Mouse (Mus musculus) cerebellum, postnatal 10 days (tissue): ENCODE data around the gene Zfp989.
A peak's percentile ranks its signal among the peaks of the same experiment; 100 is the strongest.
"Not testable (repeated sequence)": the region's sequence is repeated elsewhere in the genome, so short reads cannot be mapped to it uniquely, and the experiment has no call there.

Experiments
- DNase-seq, 2 experiments: peaks; one replicate each; pipeline ENCODE4 v3.0.0; 2021; ENCODE audit warnings: mixed read lengths in 2 of 2

The Zfp989 gene

GRCm38 (mm10) chr4:146971757-146972156, at the start of gene Zfp989:
Gene Zfp989, plus strand, starts transcription at chr4:146971976.
- not testable (repeated sequence) for DNase-seq

DNA sequence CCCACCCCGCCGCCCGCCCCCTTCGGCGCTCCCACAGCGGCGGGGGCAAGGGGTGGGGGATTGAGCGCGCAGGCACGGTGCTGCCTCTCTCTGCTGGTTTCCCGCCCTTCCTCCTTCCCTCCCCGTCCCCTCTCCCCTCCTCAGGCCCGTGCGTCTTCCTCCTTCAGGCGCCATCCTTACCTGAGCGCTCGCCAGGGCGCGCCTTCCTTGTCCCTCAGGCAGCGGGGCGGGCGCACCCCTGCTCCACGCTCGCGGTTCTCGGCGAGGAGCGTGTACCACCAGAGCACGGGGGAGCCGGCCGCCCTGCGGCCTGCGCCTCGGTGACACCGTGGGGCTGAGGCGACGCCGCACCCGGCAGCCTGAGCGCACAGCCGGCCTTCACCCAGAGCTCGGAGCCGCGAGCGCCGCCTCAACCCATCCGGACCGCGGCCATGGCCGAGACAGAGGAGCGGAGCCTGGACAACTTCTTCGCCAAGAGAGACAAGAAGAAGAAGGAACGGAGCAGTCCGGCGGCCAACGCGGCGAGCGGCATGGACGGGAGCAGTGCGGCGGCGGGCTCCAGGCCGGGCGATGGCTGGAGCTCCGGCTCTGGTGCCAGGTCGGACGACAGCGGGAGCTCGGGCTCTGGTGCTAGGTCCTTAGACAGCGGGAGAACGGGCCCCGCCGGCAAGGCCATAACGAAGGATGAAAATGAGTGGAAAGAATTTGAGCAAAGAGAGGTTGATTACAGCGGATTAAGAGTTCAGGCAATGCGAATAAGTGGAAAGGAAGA, 39.3 kb upstream of the Zfp989 start:
- peak in 1 of 2 experiments; percentile 7 for DNase-seq

- DNase-seq = not testable (repeated sequence)
These were observed 30.1 kb upstream of the Zfp989 start for GRCm38 (mm10) chr4:146941691-146942090.

- not testable (repeated sequence) for DNase-seq
These were observed 4.8 kb downstream of the Zfp989 start for GRCm38 (mm10) chr4:146976581-146976980.

GRCm38 (mm10) chr4:147018400-147018799, 46.6 kb downstream of the Zfp989 start:
- not testable (repeated sequence) for DNase-seq

- DNase-seq = not testable (repeated sequence)
These were observed 49.8 kb downstream of the Zfp989 start, which contains the start of gene Rex2 for GRCm38 (mm10) chr4:147021550-147021949. Gene Rex2, plus strand, starts transcription at chr4:147021850.

DNA sequence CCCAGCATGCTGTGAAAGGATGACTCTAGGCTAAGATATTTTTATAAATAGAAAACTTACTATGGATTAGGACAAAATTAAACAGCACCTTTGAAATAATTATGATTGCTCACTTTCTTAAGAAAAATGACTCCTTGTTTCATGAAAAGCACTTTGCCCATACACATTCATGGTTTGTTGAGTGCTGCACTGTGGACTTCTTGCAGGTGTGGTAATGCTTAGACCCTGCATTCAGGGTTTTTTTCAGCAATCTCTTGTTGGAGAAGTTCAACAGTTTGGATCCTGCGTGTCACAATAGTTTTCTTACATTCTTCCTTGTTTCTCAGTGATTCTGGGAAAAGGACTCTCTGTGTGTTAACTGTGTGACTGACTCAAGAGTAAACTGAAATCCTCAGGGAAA, 54.6 kb downstream of the Zfp989 start:
- not testable (repeated sequence) for DNase-seq

GRCm38 (mm10) chr4:147031308-147032036, 59.7 kb downstream of the Zfp989 start:
- DNase-seq = not testable (repeated sequence)
